Mouse (Mus musculus): Measurements from ENCODE around the gene Wdr70. TPM values are rescaled to one million over a fixed set of nuclear protein-coding genes. Genes with fewer than 3 reads are reported as not detected.

The Wdr70 gene
- total RNA-seq, 2 experiments from 2014 or later: 17.3 to 20.9 TPM

DNA sequence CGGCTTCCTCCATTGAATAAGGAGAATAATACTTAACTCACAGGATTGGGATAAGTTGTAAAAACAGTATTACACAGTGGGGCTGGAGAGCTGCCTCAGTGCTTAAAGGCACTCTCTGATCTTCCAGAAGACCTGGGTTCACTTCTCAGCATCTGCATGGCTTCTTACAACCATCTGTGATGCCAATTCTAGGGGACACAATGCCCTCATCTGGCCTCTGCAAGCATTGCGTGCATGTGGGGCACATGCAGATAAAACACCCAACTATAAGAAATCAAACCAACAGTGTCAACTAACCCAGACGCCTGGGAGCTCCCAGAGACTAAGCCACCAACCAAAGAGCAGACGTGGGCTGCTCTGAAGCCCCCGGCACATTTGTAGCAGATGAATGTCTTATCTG lies 60.6 kb downstream of the Wdr70 start:
- intact Hi-C loops (cut with DNase I): no loop called here
- no peak for DNase-seq

GRCm38 (mm10) chr15:8037825-8038224 lies 61.2 kb downstream of the Wdr70 start:
- no peak for DNase-seq
- intact Hi-C loops (cut with DNase I): no loop called here

DNA sequence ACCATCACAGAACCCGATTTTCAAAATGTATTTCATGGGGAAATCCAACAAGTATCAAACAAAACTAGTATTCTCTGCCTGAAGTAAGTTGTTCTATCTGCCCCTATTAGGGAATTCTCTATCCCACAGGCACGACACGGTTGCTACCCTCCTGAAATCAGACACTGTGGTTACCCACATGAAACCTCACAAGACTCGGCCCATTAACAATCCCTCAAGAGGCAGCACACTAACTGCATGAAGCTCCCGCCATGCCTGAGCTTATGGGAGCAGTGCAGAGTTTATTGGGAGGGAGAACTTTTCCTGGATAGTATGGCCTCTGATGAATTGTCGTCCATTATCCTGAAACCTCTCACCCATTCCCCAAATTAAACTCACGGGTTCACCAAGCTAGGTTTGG lies 67.8 kb downstream of the Wdr70 start:
- no peak for DNase-seq
- intact Hi-C loops (cut with DNase I): no loop called here

GRCm38 (mm10) chr15:8030643-8031042 lies 68.4 kb downstream of the Wdr70 start:
- intact Hi-C loops (cut with DNase I): no loop called here
- DNase-seq: no peak

- intact Hi-C loops (cut with DNase I): no loop called here
Observed at GRCm38 (mm10) chr15:8027503-8027902, 71.5 kb downstream of the Wdr70 start.

DNA sequence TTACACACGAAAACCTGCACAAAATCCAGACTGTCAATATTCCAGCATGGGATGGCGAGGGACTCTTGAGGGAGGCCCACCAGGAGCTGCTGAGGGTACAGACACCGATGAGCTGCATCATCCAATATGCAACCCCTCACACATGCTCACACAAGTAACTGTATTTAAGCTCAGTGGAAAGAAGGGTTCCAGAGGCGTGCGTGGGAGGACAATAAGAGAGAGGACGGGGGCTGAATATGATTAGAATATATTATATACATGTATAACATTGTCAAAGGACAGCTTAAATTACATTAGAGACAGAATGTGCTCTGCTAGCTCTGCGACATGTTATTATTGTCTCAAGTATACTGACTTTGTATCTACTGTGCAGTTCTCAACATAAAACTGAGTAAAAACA lies 87.6 kb downstream of the Wdr70 start:
- no peak for DNase-seq
- intact Hi-C loops (cut with DNase I): no loop called here

More at GRCm38 (mm10) chr15:8027503-8027902, 71.5 kb downstream of the Wdr70 start:
- no peak for DNase-seq

DNA sequence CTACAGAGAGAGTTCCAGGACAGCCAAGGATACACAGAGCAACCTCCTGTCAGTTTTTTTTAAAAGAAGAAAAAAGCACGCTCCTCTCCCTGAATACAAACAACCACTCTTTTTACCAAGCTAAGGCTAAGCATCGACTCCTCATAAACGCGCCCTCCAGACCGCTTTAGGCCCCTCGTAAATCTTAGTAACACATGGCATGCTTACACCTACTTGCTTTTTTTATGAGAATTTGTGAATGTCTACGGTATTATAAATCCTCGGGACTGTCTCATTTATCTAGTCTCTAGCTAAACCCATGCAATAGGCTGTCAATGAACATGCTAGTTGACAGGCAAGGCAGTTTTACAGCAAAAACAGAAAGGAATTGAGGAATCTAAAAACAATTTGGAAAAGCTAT lies 91.6 kb downstream of the Wdr70 start:
- intact Hi-C loops (cut with DNase I): no loop called here
- no peak for DNase-seq

DNA sequence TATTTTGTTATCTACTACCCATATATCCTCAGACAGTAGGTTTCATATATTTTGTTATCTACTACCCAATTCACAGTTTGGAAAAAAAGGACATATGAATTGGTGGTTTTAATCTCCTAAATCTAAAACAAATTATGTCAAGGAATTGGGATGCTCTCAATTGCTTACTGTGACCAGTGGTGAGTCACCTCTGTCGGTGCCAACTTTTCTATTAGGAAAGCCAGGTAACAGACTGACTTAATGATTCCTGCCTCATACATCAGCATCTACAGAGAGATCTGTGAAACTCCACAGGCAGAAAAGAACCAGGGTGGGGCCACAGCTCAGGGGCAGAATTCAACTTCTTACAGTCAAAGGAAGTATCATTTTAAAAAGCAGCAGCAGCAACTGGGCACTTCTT lies 93.0 kb downstream of the Wdr70 start:
- DNase-seq: no peak
- intact Hi-C loops (cut with DNase I): no loop called here

GRCm38 (mm10) chr15:8005506-8005905 lies 93.5 kb downstream of the Wdr70 start:
- intact Hi-C loops (cut with DNase I): no loop called here
- DNase-seq: peak in 1 of 2 experiments; percentile 5

DNA sequence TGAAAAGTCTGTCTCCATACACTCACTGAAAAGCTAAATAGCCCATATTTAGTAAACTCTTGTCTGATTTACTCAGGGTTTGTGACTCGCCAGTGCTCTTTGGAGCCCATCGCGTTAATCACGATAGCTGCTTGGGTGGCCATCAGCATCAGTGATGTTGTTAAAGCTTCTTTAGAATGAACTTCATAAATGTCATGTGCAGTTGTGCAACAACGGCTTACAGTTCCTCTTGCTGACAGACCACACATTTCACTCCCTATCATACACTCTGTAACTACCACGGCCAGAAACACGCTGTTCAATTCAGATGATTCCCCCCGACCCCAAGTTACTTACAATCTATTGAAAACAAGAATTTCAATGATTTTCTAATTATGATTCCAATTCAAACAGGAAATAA lies 95.2 kb downstream of the Wdr70 start:
- no peak for DNase-seq
- intact Hi-C loops (cut with DNase I): no loop called here

DNA sequence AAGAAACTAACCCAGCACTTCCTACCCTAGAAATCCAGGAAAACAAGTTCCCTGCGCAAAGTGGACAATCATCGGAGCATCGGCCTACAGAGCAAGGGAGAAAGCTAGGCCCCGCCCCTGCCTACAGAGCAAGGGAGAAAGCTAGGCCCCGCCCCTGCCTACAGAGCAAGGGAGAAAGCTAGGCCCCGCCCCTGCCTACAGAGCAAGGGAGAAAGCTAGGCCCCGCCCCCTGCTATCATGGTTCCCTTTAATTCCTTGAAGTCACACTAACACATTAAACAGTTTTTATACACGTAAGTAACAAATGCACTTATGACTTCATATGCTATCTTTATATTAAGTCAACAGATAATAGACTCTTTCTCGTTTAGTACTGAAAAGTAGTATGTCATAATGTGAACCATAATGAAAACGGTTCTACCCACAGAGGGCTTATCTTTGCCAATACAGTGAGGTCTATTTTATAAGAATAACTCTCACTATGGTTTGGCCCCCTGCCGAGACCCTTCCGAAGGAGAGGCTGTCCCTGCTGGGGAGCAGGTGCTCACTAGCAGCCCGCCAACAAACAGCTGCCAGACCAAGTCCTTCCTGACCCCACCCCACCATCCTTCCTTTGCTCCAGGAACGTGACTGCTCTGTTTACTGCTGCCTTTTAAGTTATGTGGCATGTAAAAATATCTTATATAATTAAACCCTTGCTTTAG lies 100.0 kb downstream of the Wdr70 start:
- peak; percentile 32 to 42 for DNase-seq
- intact Hi-C loops (cut with DNase I): no loop called here

DNA sequence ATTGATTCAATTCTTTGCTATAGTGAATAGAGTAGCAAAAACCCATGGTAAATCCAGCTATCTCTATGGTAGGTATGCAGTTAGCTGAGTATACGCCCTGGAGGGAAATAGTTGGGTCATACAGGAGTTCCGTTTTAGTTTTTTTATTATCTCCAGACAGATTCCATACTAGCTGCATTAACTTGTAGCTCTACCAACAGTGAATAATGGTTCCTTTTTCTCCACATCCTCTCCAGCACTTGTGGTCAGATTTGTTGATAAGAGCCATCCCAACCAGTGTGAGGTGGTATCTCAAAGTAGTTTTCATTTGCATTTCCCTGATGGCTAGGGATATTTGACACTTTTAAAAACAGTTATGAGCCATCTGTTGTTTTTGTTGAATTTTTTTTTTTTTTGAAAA lies 100.9 kb downstream of the Wdr70 start:
- DNase-seq: no peak
- intact Hi-C loops (cut with DNase I): no loop called here

- no peak for DNase-seq
- intact Hi-C loops (cut with DNase I): no loop called here
Observed at GRCm38 (mm10) chr15:7993721-7994120, 105.3 kb downstream of the Wdr70 start.

DNA sequence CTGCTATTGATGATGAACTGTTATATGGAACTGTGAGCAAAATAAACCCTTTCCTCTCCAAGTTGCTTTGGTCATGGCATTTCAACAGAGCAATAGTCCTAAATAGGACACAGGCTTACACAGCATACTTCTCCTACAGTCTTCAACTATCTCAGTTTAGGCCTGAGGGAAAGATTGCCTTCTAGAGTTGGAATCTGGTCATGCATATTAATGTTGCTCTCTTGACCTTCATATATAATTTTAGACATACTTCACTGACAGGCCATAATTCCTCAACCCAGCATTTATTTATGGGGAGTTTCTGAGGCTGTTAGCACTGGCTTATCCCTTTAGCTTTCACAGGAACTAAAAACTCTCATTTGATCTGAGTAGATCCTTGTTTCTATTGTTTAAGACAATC lies 108.9 kb downstream of the Wdr70 start:
- intact Hi-C loops (cut with DNase I): no loop called here
- no peak for DNase-seq

- intact Hi-C loops (cut with DNase I): no loop called here
- DNase-seq: no peak
Observed at GRCm38 (mm10) chr15:7987374-7987773, 111.6 kb downstream of the Wdr70 start.

DNA sequence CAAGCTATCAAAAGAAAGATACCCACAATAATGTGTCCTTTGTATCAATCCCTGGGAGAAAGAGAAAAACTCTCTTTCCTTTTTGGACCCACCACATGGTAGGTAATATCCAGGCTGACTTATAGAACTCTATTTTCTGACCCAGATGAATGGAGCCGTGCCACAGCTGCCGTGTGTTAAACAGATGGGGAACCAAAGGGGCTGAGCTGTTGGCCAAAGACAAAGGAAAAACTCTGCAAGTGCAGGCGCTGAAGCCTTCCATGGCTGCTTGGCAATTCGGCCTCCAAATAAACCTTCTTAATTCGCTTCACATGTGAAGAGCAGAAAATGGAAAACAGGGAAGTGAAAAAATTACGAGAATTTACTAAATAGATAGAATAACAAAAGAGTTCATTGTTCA lies 112.7 kb downstream of the Wdr70 start:
- intact Hi-C loops (cut with DNase I): no loop called here
- DNase-seq: no peak

GRCm38 (mm10) chr15:7978640-7979039 lies 120.4 kb downstream of the Wdr70 start:
- DNase-seq: no peak
- intact Hi-C loops (cut with DNase I): no loop called here

DNA sequence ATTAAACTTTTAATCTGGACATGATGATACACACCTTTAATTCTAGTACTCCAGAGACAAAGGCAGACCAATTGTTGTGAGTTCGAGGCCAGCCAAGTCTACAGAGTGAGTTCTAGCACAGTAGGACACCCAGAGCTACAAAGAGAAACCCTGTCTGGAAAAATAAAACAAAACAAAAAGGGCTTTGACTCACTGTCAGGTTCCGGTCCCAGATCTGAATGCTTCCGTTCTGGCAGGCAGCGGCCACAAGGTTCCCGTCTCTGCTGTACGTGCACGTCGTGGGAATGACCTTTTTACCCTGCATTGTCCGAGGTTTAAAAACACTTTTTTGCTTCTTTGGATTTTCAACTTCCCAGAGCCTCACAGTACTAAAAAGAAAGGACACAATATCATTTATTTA lies 122.2 kb downstream of the Wdr70 start:
- peak; percentile 17 to 18 for DNase-seq
- intact Hi-C loops (cut with DNase I): no loop called here

DNA sequence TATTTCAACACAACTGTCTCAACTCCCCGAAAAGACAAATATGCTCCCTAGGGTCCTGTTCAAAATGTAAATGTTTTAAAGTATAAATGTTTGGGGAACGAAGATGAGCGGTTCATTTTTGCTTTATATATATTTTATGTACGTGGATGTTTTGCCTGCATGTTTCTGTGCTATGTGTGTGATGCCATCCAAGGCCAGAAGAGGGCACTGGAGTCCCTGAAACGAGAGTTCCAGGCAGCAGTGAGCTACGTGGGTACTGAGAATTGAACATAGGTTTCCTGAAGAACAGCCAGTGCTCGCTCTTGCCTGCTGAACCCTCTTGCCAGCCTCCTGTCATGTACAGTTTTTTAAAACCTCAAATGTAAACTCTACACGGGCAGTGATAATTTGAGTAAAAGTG lies 124.6 kb downstream of the Wdr70 start:
- DNase-seq: no peak
- intact Hi-C loops (cut with DNase I): no loop called here

DNA sequence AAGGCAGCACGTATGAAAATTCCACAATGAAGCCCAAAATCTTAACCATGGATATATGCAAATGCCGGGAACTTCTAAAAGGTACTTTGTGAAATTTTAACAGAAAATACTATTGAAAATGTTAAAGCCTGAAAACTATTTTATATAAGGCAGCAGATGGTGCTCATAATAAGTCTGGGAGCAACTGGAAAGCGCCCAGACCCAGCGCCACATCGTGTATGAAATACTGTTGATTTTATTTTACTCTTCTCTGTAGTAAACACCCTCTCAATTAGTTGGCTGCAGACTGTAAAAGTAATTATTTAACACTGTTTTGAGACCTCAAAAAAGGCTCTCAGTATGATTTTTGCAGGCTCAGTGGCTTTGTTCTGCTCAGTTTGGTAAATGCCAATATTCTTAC lies 126.5 kb downstream of the Wdr70 start:
- no peak for DNase-seq
- intact Hi-C loops (cut with DNase I): no loop called here

- no peak for DNase-seq
- intact Hi-C loops (cut with DNase I): no loop called here
Observed at GRCm38 (mm10) chr15:7962786-7963185, 136.2 kb downstream of the Wdr70 start.

GRCm38 (mm10) chr15:7961489-7961888 lies 137.5 kb downstream of the Wdr70 start:
- DNase-seq: no peak
- intact Hi-C loops (cut with DNase I): no loop called here

- no peak for DNase-seq
- intact Hi-C loops (cut with DNase I): no loop called here
Observed at GRCm38 (mm10) chr15:7956899-7957298, 142.1 kb downstream of the Wdr70 start.
